Mouse (Mus musculus) gastrocnemius, postnatal 10 days (tissue): Measurements from ENCODE around the gene Ing3. TPM values are rescaled to one million over a fixed set of nuclear protein-coding genes. Genes with fewer than 3 reads are reported as not detected.

Source experiments
- DNase-seq: peaks from one replicate; pipeline ENCODE4 v3.0.0; 2021; ENCODE audit warnings: mixed read lengths
- total RNA-seq, 2 experiments: library from RNA; stranded (reverse); gene quantifications; 2 replicates each; pipeline ENCODE4 v1.2.3; 2021

Ing3 gene
- total RNA-seq, 2 experiments from 2014 or later: 10.5 to 11.9 TPM

- DNase-seq: no peak
Observed at GRCm38 (mm10) chr6:22024168-22024567, 74.8 kb downstream of the Ing3 start.

Other genes with a start within 250 kb of the Ing3 start
- 10 to 100 TPM; 39.7 to 44.5 TPM for gene Tspan12, start 97.1 kb upstream of the Ing3 start, total RNA-seq
- 10 to 100 TPM; 15.9 to 27.6 TPM for gene Cped1, start 36.3 kb downstream of the Ing3 start, total RNA-seq